Mouse (Mus musculus) right cerebral cortex, postnatal 36 days (tissue): ENCODE data around the gene Gse1.

Experiments
- DNase-seq, 2 experiments: peaks; one replicate each; pipeline ENCODE4 v3.0.0; 2022; ENCODE audit warnings: low spot score in 2 of 2, mixed read lengths in 1 of 2

Gse1 gene

DNA sequence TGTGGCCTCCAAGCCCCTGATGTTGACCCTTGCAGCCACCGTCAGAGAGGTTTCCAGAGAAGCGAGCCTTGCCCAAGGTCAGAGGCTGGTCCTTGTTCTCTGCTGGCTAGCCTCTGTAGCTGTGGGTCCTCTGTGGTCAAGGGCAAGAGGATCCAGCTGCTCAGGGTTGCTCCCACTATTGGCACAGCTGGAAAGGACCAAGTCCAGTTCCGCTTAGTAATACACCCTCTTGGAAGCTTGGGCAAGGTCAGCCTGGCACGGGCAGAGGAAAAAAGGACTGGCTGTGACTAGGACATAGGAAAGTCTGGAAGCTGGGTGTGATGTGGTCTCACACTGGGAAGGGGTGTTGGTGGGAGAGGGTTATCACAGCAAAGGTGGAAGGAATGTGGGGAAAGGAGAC lies 220.9 kb downstream of the Gse1 start:
- no peak for DNase-seq

- DNase-seq = peak in 1 of 2 experiments; percentile 41
These were observed 221.4 kb downstream of the Gse1 start for GRCm38 (mm10) chr8:120449608-120450031.

- no peak for DNase-seq
These were observed 223.9 kb downstream of the Gse1 start for GRCm38 (mm10) chr8:120452111-120452510.

DNA sequence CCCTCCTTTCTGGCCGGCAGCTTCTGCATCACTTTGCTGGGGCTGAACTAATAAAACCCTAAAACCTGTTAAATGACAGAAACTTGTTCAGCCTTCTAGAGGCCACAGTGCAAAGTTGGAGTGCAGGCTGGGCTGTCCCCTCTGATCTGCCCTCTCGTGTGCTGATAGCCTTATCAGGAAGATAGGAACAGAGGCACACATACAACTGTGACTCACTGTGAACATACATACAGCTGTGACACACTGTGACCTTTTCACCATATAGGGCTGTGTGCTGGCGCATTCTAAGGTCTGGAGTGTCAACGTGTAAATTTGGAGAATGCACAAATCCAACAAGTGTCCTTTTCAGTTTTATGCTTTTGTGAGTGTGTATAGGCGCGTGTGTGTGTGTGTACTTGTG lies 226.1 kb downstream of the Gse1 start:
- no peak for DNase-seq

DNA sequence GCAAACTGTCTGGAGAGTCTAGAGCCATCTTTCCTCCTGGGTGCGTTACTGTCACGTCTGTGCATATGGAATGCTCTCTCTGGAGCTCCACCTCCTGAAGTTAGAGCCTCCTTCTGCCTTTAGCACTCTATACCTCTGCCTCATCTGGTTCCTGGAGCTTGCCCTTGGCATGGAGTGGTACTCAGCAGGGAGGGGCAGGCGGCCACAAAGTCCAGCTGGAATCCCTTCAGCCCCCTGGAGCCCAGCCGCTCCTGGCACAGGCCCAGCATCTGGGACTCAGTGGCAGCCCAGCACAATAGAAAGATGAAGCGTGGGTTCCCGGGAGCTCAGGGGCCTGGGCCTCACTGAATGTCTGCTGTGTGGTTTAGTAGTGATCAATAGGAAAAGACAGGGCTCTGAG lies 232.1 kb downstream of the Gse1 start:
- DNase-seq = no peak

- DNase-seq = no peak
These were observed 233.9 kb downstream of the Gse1 start for GRCm38 (mm10) chr8:120462119-120462551.

GRCm38 (mm10) chr8:120462611-120463010 lies 234.4 kb downstream of the Gse1 start:
- DNase-seq = no peak

- no peak for DNase-seq
These were observed 235.8 kb downstream of the Gse1 start for GRCm38 (mm10) chr8:120463918-120464584.

DNA sequence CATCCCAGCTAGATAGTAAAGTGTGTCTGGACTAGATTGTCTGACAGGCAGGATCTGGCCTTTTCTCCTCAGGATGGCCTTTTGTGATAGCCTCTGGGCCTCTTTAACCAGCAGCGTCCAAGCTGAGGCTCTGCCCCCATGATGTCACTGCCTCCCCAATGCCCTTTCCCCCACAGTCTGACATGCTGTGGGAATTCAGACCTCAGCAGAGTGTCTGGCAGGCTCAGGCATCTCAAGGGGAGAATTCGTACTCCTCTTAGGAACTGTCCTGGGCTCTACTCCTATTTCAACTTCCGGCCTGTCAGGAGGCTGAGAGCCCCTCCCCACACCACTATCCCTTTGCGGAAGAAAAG lies 236.3 kb downstream of the Gse1 start:
- DNase-seq = no peak

DNA sequence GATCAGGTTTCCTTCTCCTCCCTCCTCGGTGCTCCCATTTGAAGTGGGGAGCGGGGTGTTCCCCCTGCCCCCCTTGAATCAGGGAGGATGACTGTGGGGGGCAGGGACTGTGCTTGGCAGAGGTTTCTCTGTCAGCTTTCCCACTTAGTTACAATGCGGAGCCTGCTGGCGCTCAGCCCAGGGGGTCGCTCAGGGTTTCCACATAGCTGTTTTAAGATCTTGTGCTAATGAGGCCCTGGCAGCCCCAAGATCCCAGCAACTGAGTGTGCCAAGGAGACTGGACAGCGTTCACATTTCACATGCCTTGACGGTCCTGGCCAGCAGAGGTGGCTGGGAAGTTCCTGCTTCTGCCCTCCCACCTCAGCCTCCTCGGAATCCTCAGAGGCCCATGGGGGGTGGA lies 237.5 kb downstream of the Gse1 start:
- DNase-seq = peak; percentile 58 to 74

- DNase-seq = no peak
These were observed 238.0 kb downstream of the Gse1 start for GRCm38 (mm10) chr8:120466266-120466665.

GRCm38 (mm10) chr8:120467598-120467997 lies 239.3 kb downstream of the Gse1 start:
- no peak for DNase-seq

- no peak for DNase-seq
These were observed 241.9 kb downstream of the Gse1 start for GRCm38 (mm10) chr8:120470170-120470569.

- DNase-seq = no peak
These were observed 242.9 kb downstream of the Gse1 start for GRCm38 (mm10) chr8:120471166-120471565.

DNA sequence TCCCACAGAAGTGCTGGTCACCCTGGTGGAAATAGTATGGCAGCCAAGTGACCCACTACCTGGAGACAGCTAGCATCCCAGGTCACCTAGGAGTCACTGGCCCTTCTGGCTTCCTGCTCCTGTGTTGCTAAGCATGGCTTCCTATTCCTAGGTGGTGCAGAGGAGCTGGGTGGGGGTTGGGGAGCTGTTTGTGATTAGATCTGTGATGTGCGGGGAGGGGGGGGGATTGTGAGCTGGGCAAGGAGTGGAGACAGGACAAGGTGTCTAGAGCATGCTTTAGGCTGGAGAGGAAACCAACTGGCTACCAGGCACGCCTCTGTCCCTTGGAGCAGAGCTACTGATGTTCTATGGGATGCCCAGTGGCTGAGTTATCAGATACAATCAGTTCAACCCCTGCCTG lies 243.5 kb downstream of the Gse1 start:
- no peak for DNase-seq

- no peak for DNase-seq
These were observed 244.0 kb downstream of the Gse1 start for GRCm38 (mm10) chr8:120472230-120472629.

DNA sequence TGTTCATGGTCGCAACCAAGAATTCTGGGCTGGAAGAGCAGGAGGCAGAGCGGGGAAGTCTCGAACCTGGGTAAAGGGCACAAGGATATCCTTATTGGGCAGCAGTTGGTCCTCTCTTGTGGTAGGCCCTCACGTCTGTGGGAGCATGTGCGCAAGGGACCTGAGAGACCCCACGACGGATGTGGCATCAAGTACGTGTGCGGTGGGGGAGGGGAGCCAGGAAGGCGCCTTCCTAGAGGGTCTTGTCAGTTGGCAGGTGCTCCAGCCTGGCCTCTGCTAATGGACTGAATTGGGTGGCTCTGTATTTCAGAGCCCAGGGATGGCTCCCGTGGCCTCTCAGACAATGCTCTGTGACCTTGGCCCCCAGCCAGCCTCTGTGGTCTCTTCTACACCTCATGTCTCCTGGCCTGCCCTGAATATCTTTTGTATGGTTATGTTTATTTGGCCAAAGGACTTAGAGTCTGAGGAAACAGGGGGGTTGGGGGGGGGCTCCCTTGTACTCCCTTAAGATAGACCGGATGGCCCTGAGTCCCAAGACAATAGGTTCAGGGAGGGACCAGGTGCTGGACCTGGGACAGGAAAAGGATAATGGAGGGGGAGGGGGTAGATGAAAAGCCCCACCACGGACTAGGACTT lies 245.6 kb downstream of the Gse1 start:
- DNase-seq = no peak

GRCm38 (mm10) chr8:120474496-120475235 lies 246.4 kb downstream of the Gse1 start:
- no peak for DNase-seq

DNA sequence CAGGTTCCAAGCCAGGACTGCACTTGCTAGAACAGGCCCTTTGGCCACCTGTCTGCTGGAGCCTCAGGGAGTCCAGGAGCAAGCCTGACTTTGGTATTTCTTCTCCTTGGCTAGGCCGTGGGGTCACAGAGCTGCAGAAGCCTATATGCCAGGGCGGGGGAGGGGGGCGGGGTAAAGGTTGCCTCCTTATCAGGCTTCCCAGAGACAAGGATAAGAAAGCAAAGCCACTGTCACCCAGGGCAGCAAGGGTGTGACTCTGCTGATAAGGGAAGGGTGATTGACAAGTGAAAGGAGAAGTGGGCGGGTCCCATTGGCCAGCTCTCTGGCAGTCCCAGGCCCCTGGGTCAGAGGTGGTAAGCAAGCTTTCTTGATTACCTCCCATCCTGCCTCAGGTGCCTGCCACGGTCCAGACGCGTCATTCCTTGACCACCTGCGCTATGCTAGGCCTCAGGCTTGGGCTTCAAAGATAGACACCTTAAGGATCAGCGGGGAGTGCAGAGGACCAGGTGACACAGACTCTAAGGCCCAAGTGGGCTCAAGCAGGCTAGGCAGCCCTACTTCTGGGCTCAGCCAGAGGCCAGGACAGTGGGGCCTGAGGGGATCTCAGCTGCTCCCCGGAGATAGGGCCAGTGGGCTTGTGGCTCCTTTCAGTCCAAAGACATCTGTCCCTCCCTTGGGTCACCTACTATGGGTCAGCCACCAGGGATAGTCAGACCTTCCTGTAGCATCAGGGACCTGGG lies 247.4 kb downstream of the Gse1 start:
- no peak for DNase-seq

DNA sequence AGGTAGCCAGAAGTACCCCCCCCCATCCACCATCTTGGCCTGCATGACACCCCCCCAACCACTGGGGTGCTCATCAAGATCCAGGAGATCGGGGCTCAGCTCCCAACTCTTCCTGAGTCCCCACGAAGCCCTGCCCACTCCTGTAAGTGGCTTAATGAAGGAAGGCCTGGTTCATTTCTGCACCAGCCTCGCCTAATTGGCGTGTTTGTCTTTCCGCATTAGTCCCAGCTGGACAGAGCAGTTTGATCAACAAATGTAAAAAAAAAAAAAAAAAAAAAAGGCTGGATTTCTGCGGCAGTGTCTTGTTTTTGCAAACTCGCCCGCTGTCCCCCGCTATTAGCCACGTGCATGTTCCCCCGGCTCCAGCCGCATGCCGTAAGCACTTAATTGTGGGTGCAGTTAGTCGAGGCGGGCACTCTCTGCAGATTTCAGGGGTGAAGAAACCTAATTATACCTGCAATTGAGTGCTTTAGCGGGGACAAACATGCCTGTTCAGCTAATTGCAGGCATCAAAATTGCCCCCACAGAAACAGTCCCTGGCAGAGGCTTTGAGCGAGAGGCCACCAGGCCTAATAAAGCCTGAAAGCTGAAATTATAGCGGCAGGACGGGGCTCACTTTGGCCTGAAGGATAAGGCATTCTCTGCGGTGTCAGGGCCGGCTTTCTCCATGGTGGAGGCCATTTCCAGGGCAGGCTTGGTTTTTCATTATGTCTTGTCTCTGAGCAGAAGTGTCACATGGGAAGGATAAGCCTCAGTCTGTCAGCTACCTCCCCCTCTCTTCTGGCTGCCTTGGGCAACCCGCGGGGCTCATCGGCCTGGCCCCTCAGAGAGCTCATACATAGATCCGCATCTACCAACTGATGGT lies 248.7 kb downstream of the Gse1 start:
- DNase-seq = no peak

DNA sequence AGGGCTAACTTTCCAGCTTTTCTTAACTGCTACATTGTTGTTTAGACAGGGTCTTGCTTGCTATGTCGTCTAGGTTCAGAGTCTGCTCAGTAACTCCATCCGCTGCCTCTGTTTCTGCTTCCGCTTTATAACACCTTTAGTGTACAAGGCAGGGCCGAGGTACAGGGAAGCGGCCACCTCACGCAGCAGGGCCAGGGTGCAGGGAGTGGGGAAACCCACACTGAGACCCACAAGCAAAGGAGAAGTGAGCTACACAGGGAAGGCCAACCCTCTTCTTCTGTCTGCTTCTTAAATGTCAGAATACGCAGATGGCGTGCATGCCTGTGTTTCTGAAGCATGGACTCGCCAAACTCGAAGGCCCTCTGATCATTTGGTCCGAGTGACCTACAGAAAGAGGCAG lies 250.5 kb downstream of the Gse1 start:
- DNase-seq = no peak
